Mouse (Mus musculus) v-Abl transformed pro-B cells (cell line): ENCODE results near the gene Zfp266.

Experiments used
- in situ Hi-C, 2 experiments: fragments of 400-800 bp; cut with MboI; formaldehyde crosslinking; loops; one replicate each; pipeline ENCODE4 v1.15.1; 2025; ENCODE audit not compliant: unreplicated experiment in 2 of 2

The Zfp266 gene

GRCm38 (mm10) chr9:20493281-20493680 is 27.9 kb downstream of the Zfp266 start:
- in situ Hi-C loops, result loop anchor here (5.0 to 10.0 kb wide), 2 partner anchors 162 to 164 kb away; partner anchors contain the start of gene Pin1 (in 1 of the 2)

GRCm38 (mm10) chr9:20492527-20493233 is 28.5 kb downstream of the Zfp266 start, which contains the start of gene Zfp426:
TSS of gene Zfp426 (minus strand) at chr9:20492746.
- in situ Hi-C loops, result loop anchor here (5.0 to 10.0 kb wide), 2 partner anchors 162 to 165 kb away; partner anchors contain the start of gene Pin1 (in 1 of the 2)

- in situ Hi-C loops, result loop anchor here (5.0 to 10.0 kb wide), 2 partner anchors 163 to 165 kb away; partner anchors contain the start of gene Pin1 (in 1 of the 2)
Observed at GRCm38 (mm10) chr9:20491858-20492526, 29.2 kb downstream of the Zfp266 start.

- in situ Hi-C loops, result no loop called here
Observed at GRCm38 (mm10) chr9:20489536-20489935, 31.7 kb downstream of the Zfp266 start.

- in situ Hi-C loops, result loop anchor here in 1 of 2 experiments (5.0 kb wide), 1 partner anchor 188 kb away; no protein-coding TSS in a partner anchor
Observed at GRCm38 (mm10) chr9:20479396-20479795, 41.8 kb downstream of the Zfp266 start.

GRCm38 (mm10) chr9:20476632-20477031 is 44.6 kb downstream of the Zfp266 start:
- in situ Hi-C loops, result loop anchor here in 1 of 2 experiments (5.0 kb wide), 1 partner anchor 191 kb away; no protein-coding TSS in a partner anchor

GRCm38 (mm10) chr9:20466761-20467442 is 54.3 kb downstream of the Zfp266 start:
- in situ Hi-C loops, result loop anchor here (5.0 to 10.0 kb wide), 5 partner anchors 120 to 368 kb away; partner anchors contain the start of gene Pin1 (in 1 of the 2)

- in situ Hi-C loops, result loop anchor here (5.0 to 10.0 kb wide), 3 partner anchors 123 to 375 kb away; partner anchors contain the start of genes Pin1 (in 1 of the 2) and Zfp846 (in 1 of the 2)
Observed at GRCm38 (mm10) chr9:20459377-20460317, 61.6 kb downstream of the Zfp266 start, which contains the start of gene Zfp26. TSS of gene Zfp26 (minus strand) at chr9:20460162.

- in situ Hi-C loops, result no loop called here
Observed at GRCm38 (mm10) chr9:20453647-20454046, 67.6 kb downstream of the Zfp266 start.

GRCm38 (mm10) chr9:20451493-20451892 is 69.7 kb downstream of the Zfp266 start:
- in situ Hi-C loops, result no loop called here
